Mouse (Mus musculus): Measurements from ENCODE around the gene Gm45521.

Gene Gm45521

DNA sequence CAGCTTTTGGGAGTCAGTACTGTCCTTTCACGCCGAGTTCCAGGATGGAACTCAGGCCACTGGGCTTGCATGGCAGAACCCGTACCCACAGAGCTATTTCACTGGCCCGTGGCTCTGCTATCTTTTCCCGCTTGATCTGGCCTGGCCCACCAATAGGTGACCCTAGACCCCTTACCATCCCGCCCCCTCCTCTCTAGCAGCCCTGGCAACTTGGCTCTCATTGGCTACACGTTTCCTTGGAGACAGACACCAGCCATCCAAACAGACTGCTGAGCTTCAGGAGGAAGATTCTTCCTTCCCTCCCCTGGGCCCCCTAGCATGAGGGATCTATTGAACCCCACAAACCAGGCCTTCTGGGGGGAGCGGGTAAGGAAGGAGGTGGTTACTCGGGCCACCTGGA lies at the start of gene Gm45521:
Gene Gm45521, plus strand, starts transcription at position 240 of the 400 bp plus-strand sequence.
- no peak for DNase-seq

GRCm38 (mm10) chr14:7909472-7909871 lies 47.6 kb upstream of the Gm45521 start:
- DNase-seq = no peak

DNA sequence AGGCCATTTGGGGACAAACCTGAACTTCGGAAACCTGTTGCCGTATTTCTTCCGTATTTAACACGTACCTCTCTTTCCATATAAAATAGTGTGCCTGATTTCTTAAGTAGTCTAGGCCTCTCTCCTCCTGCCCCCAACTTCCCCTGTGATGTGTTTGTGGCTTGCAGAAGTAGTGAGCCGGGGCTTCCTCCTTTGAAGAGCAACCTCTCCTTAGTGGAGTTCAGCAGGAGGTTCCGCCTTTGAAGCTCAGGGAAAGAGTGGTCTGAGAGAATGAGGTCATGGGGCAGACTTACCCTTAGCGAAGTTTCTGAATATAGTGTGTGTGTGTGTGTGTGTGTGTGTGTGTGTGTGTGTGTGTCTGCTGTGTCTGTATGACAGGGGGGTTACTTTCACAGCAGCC lies 43.2 kb upstream of the Gm45521 start:
- peak; percentile 13 to 35 for DNase-seq

DNA sequence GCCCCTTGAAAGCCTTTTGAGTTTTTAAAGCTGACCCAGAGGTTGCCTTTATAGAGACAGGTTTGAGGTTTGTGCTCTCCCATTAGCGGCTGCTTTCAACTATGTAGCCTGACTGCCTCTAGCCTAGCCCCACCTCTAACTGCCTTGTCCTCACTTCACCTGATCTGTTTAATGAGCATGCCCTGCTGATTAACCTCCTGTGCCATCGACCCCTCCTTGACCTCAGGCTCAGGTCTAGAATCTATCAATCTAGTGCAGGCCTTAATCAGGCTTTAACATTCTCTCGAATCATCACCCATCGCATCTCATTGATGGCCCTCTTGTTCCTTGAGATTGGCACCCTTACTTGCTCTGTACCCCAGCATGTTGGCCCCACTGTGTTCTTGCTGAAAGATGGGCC lies 42.6 kb upstream of the Gm45521 start:
- DNase-seq = no peak

GRCm38 (mm10) chr14:7918150-7918991 lies 38.7 kb upstream of the Gm45521 start:
- DNase-seq = no peak

DNA sequence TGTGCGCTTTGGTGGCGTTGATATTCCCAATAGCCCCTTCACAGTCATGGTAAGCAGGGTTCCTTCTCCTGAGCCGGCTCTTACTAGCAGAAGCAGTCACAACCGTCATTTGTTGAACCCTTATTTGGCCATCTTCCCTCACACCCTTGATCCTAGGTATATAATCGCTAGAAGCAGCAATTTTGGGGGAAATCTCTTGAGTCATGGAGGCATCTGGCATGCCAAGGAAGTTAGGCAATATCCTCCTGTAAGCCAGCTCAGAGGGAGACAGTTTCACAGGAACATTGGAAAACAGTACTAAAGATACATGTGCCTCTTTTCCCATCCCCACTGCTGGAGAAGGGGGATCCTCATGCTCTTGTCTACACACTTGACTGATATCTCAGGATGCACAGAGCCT lies 37.8 kb upstream of the Gm45521 start:
- no peak for DNase-seq

DNA sequence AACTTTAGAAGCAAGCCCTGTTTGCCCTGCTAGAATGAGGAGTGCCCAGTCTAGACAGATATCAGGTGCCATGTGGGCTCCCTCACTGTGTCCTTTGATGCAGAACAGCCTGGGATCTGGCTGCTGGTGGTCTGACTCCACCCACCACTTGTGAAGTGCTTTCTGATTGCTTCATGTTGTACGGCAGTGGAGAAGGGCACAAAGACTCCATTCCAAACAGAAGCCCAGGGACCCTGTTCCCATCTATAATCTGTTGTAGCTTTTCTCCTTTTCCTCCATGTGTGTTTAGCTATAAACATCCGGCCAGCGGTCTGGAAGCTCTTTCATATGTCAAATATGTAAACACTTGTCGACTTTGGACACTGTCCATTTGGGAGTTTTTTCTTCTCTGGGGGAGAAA lies 37.2 kb upstream of the Gm45521 start:
- DNase-seq = no peak

GRCm38 (mm10) chr14:7921459-7921858 lies 35.6 kb upstream of the Gm45521 start:
- no peak for DNase-seq

- no peak for DNase-seq
Measured at GRCm38 (mm10) chr14:7923635-7924034, 33.5 kb upstream of the Gm45521 start.

DNA sequence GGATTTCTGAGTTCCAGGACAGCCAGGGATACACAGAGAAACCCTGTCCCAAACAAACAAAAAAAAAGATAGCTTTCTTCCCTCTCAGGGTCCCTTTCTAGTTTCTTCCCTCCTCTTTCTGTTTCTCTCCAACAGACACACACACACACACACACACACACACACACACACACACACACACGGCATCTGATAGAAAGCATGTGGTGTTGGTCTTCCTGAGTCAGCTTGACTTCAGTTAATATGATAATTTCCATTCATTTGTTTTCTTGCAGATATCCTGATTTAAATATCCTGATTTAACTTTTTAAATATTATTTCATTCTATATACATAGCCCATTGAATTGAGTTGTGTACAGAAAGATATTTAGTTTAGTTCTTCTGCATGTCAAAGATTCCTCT lies 28.7 kb upstream of the Gm45521 start:
- DNase-seq = no peak

GRCm38 (mm10) chr14:7929029-7929428 lies 28.1 kb upstream of the Gm45521 start:
- DNase-seq = no peak

DNA sequence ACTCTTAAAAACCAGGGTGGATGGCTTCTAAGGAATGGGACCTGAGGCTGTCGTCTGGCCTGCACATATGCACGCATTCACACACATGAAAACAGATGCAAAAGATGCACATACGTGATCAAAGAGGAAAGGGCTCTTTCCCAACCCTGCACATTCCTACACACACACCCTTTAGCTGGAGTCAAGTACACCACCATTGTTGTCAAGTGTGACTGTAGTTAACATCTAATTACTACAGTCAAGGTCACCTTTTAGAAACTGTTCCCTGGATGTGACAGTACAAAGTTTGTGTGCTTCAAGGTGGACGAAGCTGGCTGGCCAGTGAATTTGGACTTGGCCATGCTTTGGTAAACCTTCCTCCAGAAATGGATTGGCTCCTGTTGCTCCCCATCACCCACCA lies 24.9 kb upstream of the Gm45521 start:
- no peak for DNase-seq

- DNase-seq = no peak
Measured at GRCm38 (mm10) chr14:7934166-7934565, 22.9 kb upstream of the Gm45521 start.

GRCm38 (mm10) chr14:7937052-7937630 lies 19.9 kb upstream of the Gm45521 start:
- DNase-seq = peak in 1 of 2 experiments; percentile 21

GRCm38 (mm10) chr14:7938809-7939784 lies 18.0 kb upstream of the Gm45521 start:
- no peak for DNase-seq

DNA sequence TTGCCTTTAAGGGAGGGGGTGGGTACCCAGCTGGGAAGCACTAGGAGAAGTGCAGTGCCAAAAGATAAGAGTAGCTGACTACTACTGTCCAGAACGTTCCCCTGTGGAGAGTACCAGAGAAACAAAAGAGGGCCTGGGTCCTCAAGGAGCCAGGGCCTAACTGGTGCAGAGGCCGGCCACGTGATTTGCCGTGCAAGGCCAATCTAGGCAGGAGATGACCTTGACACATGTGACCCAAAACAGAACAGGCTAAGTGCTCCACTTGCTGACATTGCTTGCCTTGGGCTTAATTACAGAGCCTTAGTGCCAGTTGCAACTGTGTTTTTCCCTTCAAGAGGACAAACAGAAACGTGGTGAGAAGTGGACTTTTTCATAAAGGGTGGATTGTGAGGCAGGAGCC lies 15.7 kb upstream of the Gm45521 start:
- DNase-seq = no peak

DNA sequence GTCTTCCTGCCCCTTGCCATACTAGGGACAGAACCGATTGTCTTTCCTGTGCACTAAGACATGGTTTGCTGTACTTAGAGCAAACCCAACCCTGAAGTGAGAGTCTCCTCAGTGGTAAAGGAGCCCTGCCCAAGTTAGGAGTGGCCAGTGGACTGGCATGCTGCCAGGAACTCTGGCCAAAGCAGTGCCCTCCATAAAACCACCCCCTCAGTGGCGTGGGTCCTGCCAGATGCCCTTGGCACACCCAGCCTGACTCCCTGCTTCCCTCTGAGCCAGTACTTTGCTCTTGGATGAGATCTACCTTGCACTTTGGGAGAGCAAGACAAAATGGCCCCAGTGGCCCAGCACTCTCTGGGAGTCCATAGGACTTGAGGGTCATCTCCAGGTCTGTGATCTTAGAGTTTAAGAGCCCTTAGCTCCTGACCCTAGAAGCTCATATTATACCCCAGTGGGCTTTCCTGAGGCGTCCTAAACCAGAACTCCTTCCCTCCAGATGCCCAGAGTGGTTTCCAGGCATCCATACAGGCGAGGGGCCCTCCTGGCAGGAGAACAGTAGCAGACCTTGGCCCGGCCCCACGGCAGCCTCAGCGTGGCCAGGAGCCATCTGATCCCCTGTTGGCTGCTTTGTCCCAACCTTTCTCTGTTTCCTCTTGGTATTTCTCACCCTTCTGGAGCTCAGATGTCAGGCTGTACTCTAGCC lies 13.8 kb upstream of the Gm45521 start:
- no peak for DNase-seq

- DNase-seq = no peak
Measured at GRCm38 (mm10) chr14:7943801-7944135, 13.3 kb upstream of the Gm45521 start.

DNA sequence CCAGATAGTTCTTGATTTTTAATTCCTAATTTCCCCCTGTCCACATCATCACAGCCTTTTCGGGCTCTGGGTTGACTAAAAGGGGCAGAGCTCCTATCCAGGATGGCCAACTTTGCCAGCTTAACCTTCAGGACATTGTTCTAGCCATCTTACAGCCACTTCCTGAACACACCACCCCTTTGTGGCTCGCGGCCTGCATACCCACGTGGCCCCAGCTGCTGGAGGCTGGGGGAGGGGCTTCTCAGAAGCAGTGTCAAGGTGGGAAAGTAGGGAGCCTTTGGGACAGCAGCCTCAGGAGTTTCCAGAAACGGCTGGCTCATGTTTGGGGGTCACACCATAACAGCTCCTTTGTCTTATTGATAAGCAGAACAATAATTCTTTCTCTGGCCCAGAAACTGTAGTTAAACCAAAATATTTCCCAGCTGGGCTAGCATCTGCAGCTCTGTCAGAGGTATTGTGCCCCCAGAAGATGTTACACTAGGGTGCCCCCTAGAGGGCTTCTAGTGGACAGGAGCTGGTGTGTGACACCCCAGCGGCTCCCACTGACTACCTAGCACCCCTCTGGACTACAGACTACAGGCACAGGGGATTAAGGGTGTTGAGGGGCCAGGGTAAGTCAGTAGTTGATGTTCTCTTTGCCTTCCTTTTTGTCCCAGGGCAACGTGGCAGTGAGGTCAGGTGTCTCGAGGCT lies 12.6 kb upstream of the Gm45521 start:
- peak in 1 of 2 experiments; percentile 31 for DNase-seq

GRCm38 (mm10) chr14:7945261-7945660 lies 11.8 kb upstream of the Gm45521 start:
- DNase-seq = no peak

DNA sequence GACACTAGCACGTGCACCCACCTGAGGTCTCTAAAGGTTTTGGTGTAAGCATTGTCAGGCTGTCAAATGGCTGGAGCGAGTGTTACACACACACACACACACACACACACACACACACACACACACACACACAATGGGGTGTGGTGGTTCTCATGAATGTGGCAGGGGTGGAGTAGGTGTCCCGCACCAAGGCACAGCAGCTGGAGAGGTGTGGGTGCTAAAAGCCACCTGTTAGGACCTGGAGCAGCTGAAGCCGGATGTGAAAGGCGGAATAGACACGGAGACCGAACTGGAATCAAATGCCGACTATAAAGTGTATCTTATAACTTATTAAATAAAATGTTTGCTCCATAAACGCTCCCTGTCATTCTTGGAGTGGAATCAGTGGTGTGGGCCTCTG lies 5.9 kb upstream of the Gm45521 start:
- no peak for DNase-seq

DNA sequence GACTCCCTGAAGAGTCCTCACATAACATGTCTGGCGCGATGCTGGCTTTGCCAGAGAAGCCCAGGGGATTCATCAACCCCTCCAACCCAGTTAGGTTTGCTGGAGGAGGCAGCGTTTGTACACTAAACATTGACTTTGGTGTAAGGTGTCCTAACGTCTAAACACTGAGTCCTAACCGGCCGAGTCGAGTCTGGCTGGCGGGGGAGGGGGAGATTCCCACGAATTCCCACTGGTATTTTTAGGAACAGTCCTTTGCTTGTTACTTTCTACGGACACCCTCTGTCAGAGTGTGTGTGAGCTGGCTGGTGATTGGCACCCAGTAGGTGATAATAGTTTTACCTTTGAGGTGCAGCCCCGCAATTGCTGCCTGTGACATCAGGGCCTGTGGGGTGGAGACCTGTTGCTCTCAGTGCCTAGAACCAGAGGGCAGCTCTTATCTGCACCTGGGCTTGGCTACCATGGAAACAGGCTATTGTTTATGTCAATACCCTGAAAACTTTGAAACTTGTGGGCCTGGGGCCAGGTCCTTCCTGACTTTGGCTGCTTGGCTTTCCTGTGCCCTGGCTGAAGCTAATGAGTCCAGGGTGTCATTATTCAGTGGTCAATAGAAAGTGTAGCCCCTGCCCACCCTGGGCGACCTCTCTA lies 4.4 kb upstream of the Gm45521 start:
- no peak for DNase-seq
